Mouse (Mus musculus) forebrain, postnatal 0 days (tissue): ENCODE results near the gene Ctsc. TPM values are rescaled to one million over a fixed set of nuclear protein-coding genes. Genes with fewer than 3 reads are reported as not detected.

Source experiments
- ATAC-seq: fragments of 200-750 bp; cut with Nextera tagmentation; 2 replicates; pipeline ENCODE4 v1.8.0; 2017; ENCODE audit warnings: mild to moderate bottlenecking, moderate library complexity
- DNase-seq: peaks from one replicate; pipeline ENCODE4 v3.0.0-alpha.2; 2015
- H3K27ac ChIP-seq: fragments of 300-500 bp; sonication (generic); 2 replicates; pipeline ENCODE4 v1.5.1; 2014; ENCODE audit warnings: low read depth, mild to moderate bottlenecking, antibody characterized with exemption, low read length, moderate library complexity, mixed read lengths
- H3K27me3 ChIP-seq: fragments of 300-500 bp; sonication (generic); 2 replicates; pipeline ENCODE4 v1.6.1; 2014; ENCODE audit warnings: mild to moderate bottlenecking, low read length, mixed read lengths; ENCODE audit not compliant: insufficient read depth
- H3K36me3 ChIP-seq: fragments of 300-500 bp; sonication (generic); 2 replicates; pipeline ENCODE4 v1.6.1; 2014; ENCODE audit warnings: mild to moderate bottlenecking, moderate library complexity; ENCODE audit not compliant: insufficient read depth
- H3K4me1 ChIP-seq: fragments of 300-500 bp; sonication (generic); 2 replicates; pipeline ENCODE4 v1.6.1; 2014; ENCODE audit warnings: antibody characterized with exemption; ENCODE audit not compliant: insufficient read depth
- H3K4me2 ChIP-seq: fragments of 300-500 bp; sonication (generic); 2 replicates; pipeline ENCODE4 v1.6.1; 2014; ENCODE audit warnings: low read depth, mild to moderate bottlenecking, moderate library complexity
- H3K4me3 ChIP-seq: fragments of 300-500 bp; sonication (generic); 2 replicates; pipeline ENCODE4 v1.5.1; 2014; ENCODE audit warnings: low read depth, low read length, mixed read lengths
- H3K9ac ChIP-seq: fragments of 300-500 bp; sonication (generic); 2 replicates; pipeline ENCODE4 v1.6.1; 2014; ENCODE audit warnings: mild to moderate bottlenecking
- H3K9me3 ChIP-seq: fragments of 300-500 bp; sonication (generic); 2 replicates; pipeline ENCODE4 v1.6.1; 2016; ENCODE audit warnings: low read length
- CTCF ChIP-seq: sonication (generic); IDR thresholded peaks from 2 replicates; pipeline ENCODE4 v1.5.1; 2016; ENCODE audit warnings: antibody characterized with exemption, control low read depth, low read depth
- WGBS: fragments of 180-500 bp; shearing (Covaris S2); extraction: QIAGEN DNeasy Blood & Tissue Kit; methylation state at CpG from one replicate; pipeline ENCODE4 v1.1.7; 2014; 5-methylcytosine and 5-hydroxymethylcytosine counted together
- polyA plus RNA-seq: library from polyadenylated mRNA; unstranded; fragments of >200 nt; fragmentation: Nextera tagmentation; extraction: Ambion mirVana; gene quantifications from 2 replicates; pipeline ENCODE4 v1.2.1, GENCODE M21; 2015
- total RNA-seq: library from RNA; depleted of rRNA; stranded (reverse); fragments of >200 nt; gene quantifications from 2 replicates; pipeline ENCODE4 v1.2.3, GENCODE M21; 2014; rRNA removed

Ctsc gene
- total and polyA plus RNA-seq, 2 experiments from 2014 or later = 12.8 to 16.1 TPM

DNA sequence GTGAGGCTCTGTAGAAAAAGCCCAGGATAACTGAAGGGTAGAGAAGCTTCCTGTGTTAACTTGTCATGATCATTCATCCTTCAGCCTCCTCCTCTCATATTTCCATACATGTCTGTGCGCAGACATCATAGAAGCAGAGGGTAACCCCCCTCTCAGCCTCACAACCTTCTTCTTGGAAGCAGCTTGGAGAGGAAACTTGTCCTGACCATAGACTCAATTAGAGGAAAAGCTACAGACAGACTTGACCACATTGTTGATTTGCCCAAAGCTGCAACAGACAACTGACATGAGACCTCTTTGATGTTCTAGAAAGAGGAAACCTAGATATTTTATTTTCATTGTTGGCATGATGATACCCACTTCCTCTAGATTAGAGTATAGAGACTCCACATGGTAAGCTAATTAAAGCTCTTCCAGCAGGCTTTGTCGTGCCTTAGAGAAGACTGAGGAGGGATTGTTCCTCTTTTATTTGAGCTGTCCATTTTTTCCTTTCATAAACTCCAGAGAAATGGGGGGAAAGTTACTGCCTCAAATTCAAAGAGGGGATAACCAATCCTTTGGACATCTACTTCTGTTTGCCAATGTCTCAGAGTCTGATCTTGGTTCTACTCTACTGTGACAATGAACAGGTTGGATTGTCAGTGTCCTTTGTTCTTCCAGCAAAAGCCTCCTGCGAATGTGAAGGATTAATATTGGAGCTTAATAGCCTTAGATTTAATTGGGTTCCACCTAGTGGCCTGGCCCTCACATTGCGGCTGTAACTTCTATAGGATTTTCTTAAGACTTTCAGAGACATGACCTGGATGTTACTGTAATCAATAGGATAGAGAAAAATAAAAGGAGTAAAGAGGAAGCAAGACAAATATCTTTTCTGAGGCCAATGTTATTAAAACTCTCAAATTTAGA lies 79.2 kb downstream of the Ctsc start:
- 42% methylated on average over 4 of the region's 4 CpGs for WGBS
- H3K27ac ChIP-seq = no peak overlapping the region
- H3K4me2 ChIP-seq = no peak overlapping the region
- H3K4me1 ChIP-seq = no peaks in the 10 kb centered on the region
- no peak overlapping the region for H3K9ac ChIP-seq
- peak; percentile 51 for TF ChIP-seq CTCF
- no peak for DNase-seq
- no peaks in the 10 kb centered on the region for H3K36me3 ChIP-seq
- H3K4me3 ChIP-seq = no peak overlapping the region
- no peaks in the 10 kb centered on the region for H3K9me3 ChIP-seq
- no peak for ATAC-seq
- H3K27me3 ChIP-seq = no peaks in the 10 kb centered on the region

DNA sequence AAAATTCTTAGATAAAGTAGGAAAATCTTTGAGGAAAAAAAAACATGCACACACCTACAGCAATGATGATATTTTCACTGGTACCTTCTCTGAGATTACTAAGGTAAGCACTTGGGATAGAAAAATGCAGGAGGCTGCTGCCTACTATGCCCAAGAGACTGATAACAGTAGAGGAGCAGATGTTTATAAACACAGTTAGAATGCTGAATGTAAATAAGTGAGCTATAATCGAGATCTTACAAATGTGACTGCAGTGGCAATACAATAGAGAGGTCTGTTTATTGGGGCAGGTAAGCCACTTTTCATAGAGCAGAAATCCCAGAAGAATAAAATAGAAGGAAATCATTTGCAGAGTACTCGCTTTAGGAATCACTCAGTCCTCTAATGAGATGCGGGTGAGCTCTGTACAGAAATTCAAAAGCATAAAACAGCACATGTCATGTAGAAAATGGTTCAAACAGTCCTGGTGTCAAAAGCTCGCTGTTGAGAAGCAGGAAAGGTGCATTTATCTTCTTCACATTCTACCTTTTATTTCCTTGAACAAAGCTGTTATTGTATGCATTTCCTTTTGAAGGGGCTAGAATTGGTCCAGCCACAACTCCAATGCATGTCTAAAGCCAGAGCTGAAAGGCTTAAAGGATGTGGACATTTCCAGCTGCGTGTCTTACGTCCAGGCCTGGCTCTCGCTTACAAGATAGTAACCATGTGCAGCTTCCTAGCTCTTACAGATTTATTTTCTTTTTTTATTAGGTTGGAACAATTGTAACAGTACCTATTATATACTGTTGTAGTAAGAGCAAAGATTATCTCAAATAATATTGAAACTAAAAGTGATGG lies 80.4 kb downstream of the Ctsc start:
- WGBS = 43% methylated on average over 7 of the region's 7 CpGs
- Histone ChIP-seq H3K36me3 (no peaks in the 10 kb centered on the region), H3K27me3 (no peaks in the 10 kb centered on the region), H3K9ac (no peak overlapping the region), H3K4me1 (no peaks in the 10 kb centered on the region), H3K4me3 (no peak overlapping the region), H3K9me3 (no peaks in the 10 kb centered on the region), H3K4me2 (no peak overlapping the region), H3K27ac (no peak overlapping the region)
- ATAC-seq (no peak), DNase-seq (no peak)
- no peak for TF ChIP-seq CTCF

Other genes starting within 250 kb of the Ctsc start
- 0.62 and 0.92 TPM in 2 replicates for gene Rab38, start 152.2 kb downstream of the Ctsc start, total RNA-seq
- 0.64 and 1.0 TPM in 2 replicates for gene Rab38, start 152.2 kb downstream of the Ctsc start, polyA plus RNA-seq